Mouse (Mus musculus) kidney, adult 2 months (tissue): ENCODE data around the gene Fam8a1.

Source experiments
- CTCF ChIP-seq: fragments of 200-500 bp; conservative IDR thresholded peaks from 2 replicates; pipeline ENCODE4 v1.5.1; 2011; ENCODE audit warnings: low read depth, mild to moderate bottlenecking, control low read depth, low read length, moderate library complexity, mixed read lengths; ENCODE audit not compliant: insufficient read depth, insufficient read length
- POLR2A ChIP-seq: fragments of 200-500 bp; IDR thresholded peaks from one replicate; pipeline ENCODE4 v1.6.1; 2011; ENCODE audit warnings: low read depth, low read length, control low read depth

GRCm38 (mm10) chr13:46696788-46697187 lies 27.5 kb downstream of the Fam8a1 start:
- TF ChIP-seq POLR2A: no peak
- no peak for TF ChIP-seq CTCF
